ENCODE assay signal across 8 mouse cellular contexts in genomic region chr4:84675171-84675973, GRCm38 (mm10). TPM values are rescaled to one million over a fixed set of nuclear protein-coding genes. Genes with fewer than 3 reads are reported as not detected.
DNase-seq lines count a peak whose midpoint lies in the region; ATAC-seq and TF ChIP-seq lines count a peak whose summit lies in the region.

Gene Bnc2, minus strand, starts transcription at chr4:84675275.

- H3K4me2 ChIP-seq in forebrain, embryonic 14.5 days (ENCODE audit: low read length), result peak within 1 kb of the TSS; percentile 99
- peak within 1 kb of the TSS; percentile 86 for H3K4me2 ChIP-seq in stomach, postnatal 0 days (replicated peaks; ENCODE audit: low read depth)

- no peak for TF ChIP-seq POLR2A in cerebellum, adult 2 months (IDR thresholded peaks at IDR 0.05; ENCODE audit: borderline replicate concordance, insufficient read depth, low read length)

- no peaks in the 10 kb centered on the region for H3K36me3 ChIP-seq in forebrain, embryonic 14.5 days (ENCODE audit: control insufficient read depth, insufficient read depth, low read length)
- H3K36me3 ChIP-seq in midbrain, embryonic 10.5 days, result no peaks in the 10 kb centered on the region
- no peaks in the 10 kb centered on the region for H3K36me3 ChIP-seq in stomach, postnatal 0 days (ENCODE audit: control insufficient read depth, insufficient read depth, low read length)

- ATAC-seq in forebrain, embryonic 14.5 days, result peak; percentile 69
- peak; percentile 81 for ATAC-seq in stomach, postnatal 0 days (ENCODE audit: low FRiP score, low TSS enrichment)

- no peaks in the 10 kb centered on the region for H3K4me1 ChIP-seq in cerebellum, adult 2 months (ENCODE audit: control insufficient read depth, insufficient read depth, low read length)
- H3K4me1 ChIP-seq in forebrain, embryonic 14.5 days (ENCODE audit: control insufficient read depth, insufficient read depth, low read length), result peaks cover 9% of the 10 kb centered on the region; the same call in 1 of the 2 replicates
- H3K4me1 ChIP-seq in midbrain, embryonic 10.5 days, result peaks cover 32% of the 10 kb centered on the region
- H3K4me1 ChIP-seq in stomach, postnatal 0 days (replicated peaks; ENCODE audit: control insufficient read depth, insufficient read depth), result 0 out of 2 replicates have a peak, but pooled peaks cover 2% of the 10 kb centered on the region

- no peak for TF ChIP-seq CTCF in cerebellum, adult 2 months (IDR thresholded peaks at IDR 0.05; ENCODE audit: borderline replicate concordance, insufficient read depth, low read depth, low read length)
- TF ChIP-seq CTCF in stomach, postnatal 0 days (IDR thresholded peaks at IDR 0.05; ENCODE audit: low read depth), result peak; percentile 31

- no peak for TF ChIP-seq EP300 in stomach, postnatal 0 days (optimal IDR thresholded peaks at IDR 0.05)

- peak within 1 kb of the TSS; percentile 55 for H3K9ac ChIP-seq in forebrain, embryonic 14.5 days (ENCODE audit: low read length)
- peak within 1 kb of the TSS; percentile 78 for H3K9ac ChIP-seq in stomach, postnatal 0 days (ENCODE audit: low read length)

- H3K9me3 ChIP-seq in forebrain, embryonic 14.5 days (replicated peaks; ENCODE audit: control insufficient read depth, low read length), result no peaks in the 10 kb centered on the region
- no peaks in the 10 kb centered on the region for H3K9me3 ChIP-seq in midbrain, embryonic 10.5 days (replicated peaks)
- H3K9me3 ChIP-seq in stomach, postnatal 0 days (ENCODE audit: control insufficient read depth, low read length), result no peaks in the 10 kb centered on the region

- peak within 1 kb of the TSS; percentile 52 for H3K4me3 ChIP-seq in cerebellum, adult 2 months (replicated peaks; ENCODE audit: insufficient read depth, low read depth, low read length)
- H3K4me3 ChIP-seq in forebrain, embryonic 14.5 days (ENCODE audit: low read depth, low read length), result peak within 1 kb of the TSS; percentile 61
- H3K4me3 ChIP-seq in midbrain, embryonic 10.5 days, result peak within 1 kb of the TSS; percentile 75
- H3K4me3 ChIP-seq in stomach, postnatal 0 days (ENCODE audit: low read depth, low read length), result peak within 1 kb of the TSS; percentile 72

- H3K27ac ChIP-seq in cerebellum, adult 2 months (ENCODE audit: insufficient read depth, low read length), result no peak within 1 kb of the TSS
- no peak within 1 kb of the TSS for H3K27ac ChIP-seq in forebrain, embryonic 14.5 days (ENCODE audit: low read depth, low read length)
- peak within 1 kb of the TSS; percentile 78 for H3K27ac ChIP-seq in midbrain, embryonic 10.5 days (replicated peaks)
- H3K27ac ChIP-seq in stomach, postnatal 0 days (replicated peaks), result peak within 1 kb of the TSS; percentile 93

- intact Hi-C loops in heart, postnatal 36 days (cut with DNase I), result loop anchor here (5.0 to 10.0 kb wide), 2 partner anchors 133 to 881 kb away; no protein-coding TSS in a partner anchor

- peaks cover 9% of the 10 kb centered on the region; the same call in 1 of the 2 replicates for H3K27me3 ChIP-seq in cerebellum, adult 2 months (ENCODE audit: control insufficient read depth, insufficient read depth, low read length)
- H3K27me3 ChIP-seq in forebrain, embryonic 14.5 days (replicated peaks; ENCODE audit: control insufficient read depth, insufficient read depth, low read length), result peaks cover 58% of the 10 kb centered on the region
- H3K27me3 ChIP-seq in midbrain, embryonic 10.5 days (ENCODE audit: low read depth, poor library complexity, severe bottlenecking), result peaks cover 88% of the 10 kb centered on the region
- H3K27me3 ChIP-seq in stomach, postnatal 0 days (ENCODE audit: control insufficient read depth, insufficient read depth, low read length), result no peaks in the 10 kb centered on the region

- under 1% methylated on average over 80 of the region's 80 CpGs for WGBS in cerebellum, adult 2 months
- under 1% methylated on average over 58 of the region's 80 CpGs for WGBS in forebrain, embryonic 14.5 days
- WGBS in midbrain, embryonic 10.5 days, result under 1% methylated on average over 75 of the region's 80 CpGs
- 0% methylated on average over 58 of the region's 80 CpGs for WGBS in stomach, postnatal 0 days

- DNase-seq in cerebellum, adult 2 months, result peak in 1 of 2 experiments; percentile 15
- no peak for DNase-seq in cerebellum, adult 9-10 months
- DNase-seq in adrenal gland, adult 2 months, result peak; percentile 85
- DNase-seq in forebrain, embryonic 14.5 days (ENCODE audit: low spot score), result peak; percentile 41
- peak; percentile 50 to 66 for DNase-seq in heart, postnatal 36 days
- peak; percentile 25 to 41 for DNase-seq in layer of hippocampus, postnatal 10 days (ENCODE audit: low spot score in 2 of 2)
- peak; percentile 80 for DNase-seq in midbrain, embryonic 10.5 days (ENCODE audit: low spot score)
- peak; percentile 56 for DNase-seq in stomach, postnatal 0 days (ENCODE audit: low spot score)

RNA-seq across cellular contexts. Expression of gene Bnc2, which starts in this region (rescaled TPM):
- 0.71 and 0.82 TPM in 2 replicates for polyA plus RNA-seq in cerebellum, adult 2 months (2012; rRNA removed)
- total RNA-seq in adrenal gland, adult 2 months (2021), result 10 to 100 TPM; 12.6 to 16.6 TPM
- polyA plus RNA-seq in adrenal gland, adult 2 months (2012; rRNA removed), result 2.0 and 3.4 TPM in 2 replicates
- polyA plus RNA-seq in forebrain, embryonic 14.5 days (2014; fragmentation: Nextera tagmentation; extraction: Ambion mirVana), result 1.9 and 2.0 TPM in 2 replicates
- 1 to 10 TPM; 1.7 to 3.6 TPM for total RNA-seq in heart, postnatal 36 days (2021)
- 1 to 10 TPM; 1.9 to 2.2 TPM for total RNA-seq in layer of hippocampus, postnatal 10 days (2021)
- polyA plus RNA-seq in midbrain, embryonic 10.5 days (2016; fragmentation: Nextera tagmentation; extraction: Ambion mirVana), result 4.3 and 7.0 TPM in 2 replicates
- polyA plus RNA-seq in stomach, postnatal 0 days (2015; fragmentation: Nextera tagmentation; extraction: Ambion mirVana), result 5.8 and 6.9 TPM in 2 replicates

Comparison
In these comparisons a context has a peak if more than half of its experiments do, and no peak if none do; other contexts are left out.
1. H3K27ac ChIP-seq: peak in midbrain, embryonic 10.5 days (single experiment) and stomach, postnatal 0 days (single experiment); none in cerebellum, adult 2 months (single experiment) and forebrain, embryonic 14.5 days (single experiment).
2. Peak in every context shown above with its lines, with median percentiles within 50 percentile points of each other: H3K4me3 ChIP-seq.